Mouse (Mus musculus): ENCODE measurements around the gene Scn3b. TPM values are rescaled to one million over a fixed set of nuclear protein-coding genes. Genes with fewer than 3 reads are reported as not detected.

Scn3b gene
- polyA plus RNA-seq, 1 experiment from 2014 or later = 34.4 TPM

DNA sequence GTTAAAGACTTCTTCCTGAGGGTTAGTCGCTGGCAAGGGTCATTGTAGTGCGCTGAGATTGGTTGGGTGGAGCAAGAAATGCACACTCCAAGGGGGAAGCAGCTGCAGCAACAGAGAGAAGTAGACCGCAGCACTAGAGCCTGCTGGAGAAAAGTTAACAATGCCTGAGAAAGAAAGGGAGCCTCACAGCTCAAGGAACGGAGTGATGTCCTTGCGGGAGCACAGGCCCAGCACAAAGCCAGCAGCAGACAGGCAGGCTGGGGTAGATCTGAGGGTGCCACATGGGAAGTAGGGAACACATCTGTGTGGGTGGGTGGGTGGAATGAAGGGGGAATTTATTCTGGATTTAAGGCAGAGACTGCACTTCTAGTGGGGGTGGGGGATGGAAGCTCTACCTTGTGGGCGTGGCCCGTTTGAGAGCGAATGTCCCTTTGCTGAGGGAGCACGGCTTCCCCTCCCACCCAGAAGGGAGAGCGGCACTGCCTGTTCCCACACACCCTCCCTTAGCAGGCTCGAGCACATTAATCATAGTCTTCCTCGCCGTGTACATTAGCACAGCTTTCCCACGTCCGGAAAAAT is 27.7 kb upstream of the Scn3b start:
- Histone ChIP-seq H3K4me3 (peak overlapping the region; percentile 39), H3K27me3 (no peaks in the 10 kb centered on the region; the same call in 1 of the 2 replicates), H3K9me3 (no peaks in the 10 kb centered on the region), H3K36me3 (no peaks in the 10 kb centered on the region), H3K4me1 (peaks cover 13% of the 10 kb centered on the region), H3K9ac (replicated peaks) (peak overlapping the region; percentile 53), H3K4me2 (replicated peaks) (peak overlapping the region; percentile 57), H3K27ac (replicated peaks) (peak overlapping the region; percentile 86)
- ATAC-seq (ENCODE audit: low FRiP score, low read depth) = peak; percentile 87
- WGBS = under 1% methylated on average over 15 of the region's 15 CpGs

DNA sequence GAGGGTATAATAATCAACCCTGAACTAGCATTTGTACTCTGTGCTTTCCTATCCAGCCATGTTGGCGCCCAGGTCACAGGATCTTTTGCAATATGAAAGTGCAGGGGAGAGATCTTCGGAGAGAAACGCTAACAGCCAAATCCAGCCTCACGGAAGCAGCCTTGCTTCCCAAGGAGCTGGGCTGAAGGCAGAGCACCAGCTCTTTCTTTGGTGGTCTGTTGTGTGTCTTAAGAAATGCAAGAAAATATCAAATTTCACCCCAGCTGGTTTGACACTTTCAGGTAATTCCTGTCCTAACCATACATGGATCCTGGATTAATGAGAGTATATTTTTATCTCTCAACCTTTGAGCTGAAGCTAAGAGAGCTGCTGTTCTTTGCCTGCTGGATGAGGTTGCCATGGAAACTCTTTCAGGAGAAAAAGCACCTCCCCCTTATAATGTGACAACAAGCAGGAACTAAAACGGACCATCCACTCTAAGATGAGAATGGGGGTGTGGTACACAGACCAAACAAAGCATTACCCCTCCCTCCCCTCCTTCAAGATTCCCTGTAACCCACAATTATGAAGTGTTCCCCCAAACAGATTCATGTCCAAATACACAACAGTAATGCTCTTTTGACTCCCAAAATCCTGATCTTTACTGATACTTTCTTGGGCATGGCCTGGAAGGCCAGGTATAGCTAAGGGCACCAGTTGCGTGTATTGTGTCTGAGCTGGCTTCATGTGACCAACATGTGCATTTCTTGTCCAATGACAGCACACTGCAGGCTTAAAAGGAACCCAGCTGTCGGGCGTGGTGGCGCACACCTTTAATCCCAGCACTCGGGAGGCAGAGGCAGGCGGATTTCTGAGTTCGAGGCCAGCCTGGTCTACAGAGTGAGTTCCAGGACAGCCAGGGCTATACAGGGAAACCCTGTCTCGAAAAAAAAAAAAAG is 26.8 kb upstream of the Scn3b start:
- Histone ChIP-seq H3K36me3 (no peaks in the 10 kb centered on the region), H3K4me2 (replicated peaks) (peak overlapping the region; percentile 57), H3K4me3 (peak overlapping the region; percentile 39), H3K9me3 (no peaks in the 10 kb centered on the region), H3K9ac (replicated peaks) (peak overlapping the region; percentile 53), H3K4me1 (peaks cover 13% of the 10 kb centered on the region), H3K27me3 (no peaks in the 10 kb centered on the region; the same call in 1 of the 2 replicates), H3K27ac (replicated peaks) (peak overlapping the region; percentile 86)
- WGBS = 55% methylated on average over 13 of the region's 13 CpGs
- ATAC-seq (ENCODE audit: low FRiP score, low read depth) = peak; percentile 65

DNA sequence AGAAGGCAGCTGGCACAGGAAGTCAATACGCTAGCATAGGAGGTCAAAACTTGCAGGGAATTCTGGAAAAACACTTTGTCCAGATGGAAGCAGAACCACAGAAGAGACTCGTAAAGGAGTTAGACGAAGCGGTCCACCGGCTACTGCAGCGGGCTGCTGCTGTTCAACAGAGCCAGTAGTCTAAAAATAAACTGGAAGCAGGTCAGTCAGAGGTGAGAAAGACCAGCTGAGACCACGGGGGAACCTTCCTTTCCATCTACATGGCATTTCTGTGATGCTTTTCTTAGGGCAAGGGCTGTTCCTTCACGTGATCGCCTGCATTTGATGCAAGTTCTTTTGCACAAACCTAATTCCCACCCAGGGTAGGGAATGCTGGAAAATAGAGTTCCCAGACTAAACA is 23.6 kb upstream of the Scn3b start:
- Histone ChIP-seq H3K27me3 (no peaks in the 10 kb centered on the region; the same call in 1 of the 2 replicates), H3K9me3 (no peaks in the 10 kb centered on the region), H3K36me3 (no peaks in the 10 kb centered on the region), H3K9ac (replicated peaks) (no peak overlapping the region), H3K27ac (replicated peaks) (no peak overlapping the region), H3K4me1 (peaks cover 13% of the 10 kb centered on the region), H3K4me3 (no peak overlapping the region), H3K4me2 (replicated peaks) (no peak overlapping the region)
- WGBS = 84% methylated on average over 9 of the region's 9 CpGs
- ATAC-seq (ENCODE audit: low FRiP score, low read depth) = no peak

DNA sequence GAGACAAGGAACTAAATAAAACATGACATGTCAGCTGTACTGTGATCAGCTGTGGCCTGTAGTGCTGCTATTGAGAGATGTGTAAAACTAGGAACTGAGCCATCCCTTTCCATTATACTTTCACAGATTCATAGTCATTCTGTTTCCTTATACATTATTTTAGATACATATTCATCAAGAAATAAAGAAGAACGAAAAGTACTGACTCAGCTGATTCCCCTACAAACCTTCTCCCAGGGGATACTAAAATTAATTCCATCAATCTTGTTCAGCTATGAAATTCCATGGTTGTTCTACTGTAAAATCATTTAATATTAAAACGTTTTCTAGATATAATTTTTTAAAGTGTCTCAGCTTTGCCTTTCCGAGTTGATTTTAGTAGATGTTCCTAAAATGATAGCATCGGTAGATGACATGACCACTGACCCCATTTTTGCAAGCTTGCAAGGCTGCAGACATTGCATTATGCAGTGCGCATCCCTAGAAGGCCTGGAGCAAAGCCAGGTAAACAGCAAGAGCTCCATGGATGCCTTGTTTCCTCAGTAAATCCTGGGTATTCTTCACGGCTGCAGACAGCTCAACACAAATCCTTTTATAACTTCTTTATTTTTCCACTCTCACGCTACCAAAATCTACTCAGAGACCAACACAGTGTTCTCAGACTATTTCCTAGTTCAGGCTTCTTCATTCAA is 22.9 kb upstream of the Scn3b start:
- Histone ChIP-seq H3K4me1 (peaks cover 8% of the 10 kb centered on the region), H3K27me3 (no peaks in the 10 kb centered on the region)
- WGBS = 82% methylated on average over 7 of the region's 7 CpGs

DNA sequence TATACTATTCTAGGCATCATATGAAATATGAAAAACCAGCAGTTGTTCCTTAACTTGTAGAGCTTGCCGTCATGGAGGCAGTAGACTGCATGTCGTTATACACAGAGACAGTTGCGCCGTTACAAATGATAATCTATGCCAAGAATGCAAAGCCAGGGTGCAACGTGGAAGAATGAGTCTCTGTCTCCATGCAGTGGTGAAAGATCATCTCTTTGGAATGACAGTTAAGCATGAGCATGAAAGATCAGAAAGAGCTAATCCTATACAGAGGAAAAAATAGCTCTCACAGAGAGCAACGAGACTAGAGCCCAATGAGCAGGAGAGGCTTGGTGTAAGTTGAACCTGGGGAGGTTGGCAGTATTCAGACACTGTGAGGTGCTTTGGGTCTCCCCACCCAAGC is 22.3 kb upstream of the Scn3b start:
- no peak overlapping the region for H3K4me2 ChIP-seq (replicated peaks)
- ATAC-seq (ENCODE audit: low FRiP score, low read depth) = no peak
- no peak overlapping the region for H3K27ac ChIP-seq (replicated peaks)
- H3K9ac ChIP-seq (replicated peaks) = no peak overlapping the region
- 72% methylated on average over 6 of the region's 6 CpGs for WGBS
- no peaks in the 10 kb centered on the region for H3K27me3 ChIP-seq
- peaks cover 4% of the 10 kb centered on the region for H3K4me1 ChIP-seq
- no peaks in the 10 kb centered on the region for H3K9me3 ChIP-seq
- H3K36me3 ChIP-seq = no peaks in the 10 kb centered on the region
- H3K4me3 ChIP-seq = no peak overlapping the region

More for the DNA sequence above, 22.9 kb upstream of the Scn3b start:
- H3K36me3 ChIP-seq = no peaks in the 10 kb centered on the region
- H3K4me2 ChIP-seq (replicated peaks) = no peak overlapping the region
- H3K9me3 ChIP-seq = no peaks in the 10 kb centered on the region
- no peak overlapping the region for H3K27ac ChIP-seq (replicated peaks)
- H3K4me3 ChIP-seq = no peak overlapping the region
- H3K9ac ChIP-seq (replicated peaks) = no peak overlapping the region
- no peak for ATAC-seq (ENCODE audit: low FRiP score, low read depth)

DNA sequence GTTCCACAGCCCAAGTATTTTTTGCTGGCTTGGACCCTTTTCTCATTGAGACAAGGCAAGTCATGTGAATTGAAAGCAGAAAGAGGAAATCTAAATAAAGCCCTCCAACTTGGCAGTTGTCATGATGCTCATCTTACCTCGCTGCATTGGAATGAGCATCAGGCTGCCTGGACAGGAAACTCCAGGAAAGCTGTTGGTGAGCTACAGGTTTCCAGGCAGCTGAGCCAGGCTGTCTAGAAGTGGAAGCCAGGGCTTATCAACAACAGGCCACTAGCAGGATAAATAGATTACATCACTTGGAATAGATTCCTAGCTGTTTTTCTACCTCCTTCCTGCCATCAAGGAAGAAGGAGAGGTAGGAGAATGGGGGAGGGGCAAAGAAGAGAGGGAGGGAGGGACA is 19.9 kb upstream of the Scn3b start:
- no peak overlapping the region for H3K4me2 ChIP-seq (replicated peaks)
- no peak overlapping the region for H3K9ac ChIP-seq (replicated peaks)
- H3K4me1 ChIP-seq = no peaks in the 10 kb centered on the region
- no peak overlapping the region for H3K27ac ChIP-seq (replicated peaks)
- H3K36me3 ChIP-seq = no peaks in the 10 kb centered on the region
- H3K4me3 ChIP-seq = no peak overlapping the region
- no peaks in the 10 kb centered on the region for H3K27me3 ChIP-seq
- WGBS = 78% methylated on average over 1 of the region's 1 CpGs
- no peaks in the 10 kb centered on the region for H3K9me3 ChIP-seq
- ATAC-seq (ENCODE audit: low FRiP score, low read depth) = no peak

DNA sequence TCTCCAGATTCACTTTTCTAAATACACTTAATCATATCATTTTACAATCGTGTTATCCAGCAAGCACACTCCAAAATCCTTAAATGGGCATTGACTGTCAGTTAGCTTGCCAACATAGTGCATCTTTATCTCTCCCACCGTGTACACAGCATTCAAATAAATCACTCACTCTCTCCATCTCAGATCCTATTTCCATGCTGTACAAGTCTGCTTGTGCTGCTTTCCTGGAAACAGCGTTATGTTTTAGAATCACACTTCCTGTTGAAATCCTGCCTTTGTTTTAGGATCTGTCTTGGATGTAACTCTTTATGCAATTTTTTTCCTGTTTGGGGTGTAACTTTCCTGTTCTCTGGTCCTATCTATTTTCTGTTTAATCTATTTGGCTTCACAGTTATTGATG is 16.6 kb upstream of the Scn3b start:
- Histone ChIP-seq H3K9me3 (no peaks in the 10 kb centered on the region), H3K4me1 (no peaks in the 10 kb centered on the region)

DNA sequence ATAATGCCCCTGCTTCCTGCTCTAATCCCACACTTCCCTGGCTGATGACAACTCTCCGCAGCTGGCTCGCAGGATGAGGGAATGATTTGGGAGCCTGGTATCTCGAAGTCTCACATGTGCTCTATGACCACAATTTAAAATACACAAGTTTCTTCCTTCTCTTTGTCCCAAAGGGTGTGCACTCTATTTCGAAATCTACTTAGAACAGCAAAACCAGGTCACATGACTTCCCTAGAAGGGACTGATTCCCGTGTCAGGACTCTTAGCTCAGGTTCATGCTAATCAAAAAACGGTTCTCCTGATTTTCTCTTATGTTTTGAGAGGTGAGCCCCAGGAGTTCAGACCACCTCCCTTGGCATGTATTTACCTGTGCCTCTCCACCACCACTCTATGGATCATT is 5.1 kb upstream of the Scn3b start:
- H3K4me1 ChIP-seq = peaks cover 15% of the 10 kb centered on the region
- WGBS = 66% methylated on average over 6 of the region's 6 CpGs
- no peaks in the 10 kb centered on the region for H3K36me3 ChIP-seq
- H3K9me3 ChIP-seq = no peaks in the 10 kb centered on the region
- no peak overlapping the region for H3K27ac ChIP-seq (replicated peaks)
- no peak overlapping the region for H3K4me2 ChIP-seq (replicated peaks)
- ATAC-seq (ENCODE audit: low FRiP score, low read depth) = no peak
- no peak overlapping the region for H3K4me3 ChIP-seq
- H3K27me3 ChIP-seq = peaks cover 5% of the 10 kb centered on the region
- H3K9ac ChIP-seq (replicated peaks) = no peak overlapping the region

More for the DNA sequence above, 16.6 kb upstream of the Scn3b start:
- WGBS = 79% methylated on average over 3 of the region's 3 CpGs
- H3K4me2 ChIP-seq (replicated peaks) = no peak overlapping the region
- no peak overlapping the region for H3K9ac ChIP-seq (replicated peaks)
- no peak overlapping the region for H3K27ac ChIP-seq (replicated peaks)
- no peak overlapping the region for H3K4me3 ChIP-seq
- ATAC-seq (ENCODE audit: low FRiP score, low read depth) = no peak
- no peaks in the 10 kb centered on the region for H3K27me3 ChIP-seq
- no peaks in the 10 kb centered on the region for H3K36me3 ChIP-seq

DNA sequence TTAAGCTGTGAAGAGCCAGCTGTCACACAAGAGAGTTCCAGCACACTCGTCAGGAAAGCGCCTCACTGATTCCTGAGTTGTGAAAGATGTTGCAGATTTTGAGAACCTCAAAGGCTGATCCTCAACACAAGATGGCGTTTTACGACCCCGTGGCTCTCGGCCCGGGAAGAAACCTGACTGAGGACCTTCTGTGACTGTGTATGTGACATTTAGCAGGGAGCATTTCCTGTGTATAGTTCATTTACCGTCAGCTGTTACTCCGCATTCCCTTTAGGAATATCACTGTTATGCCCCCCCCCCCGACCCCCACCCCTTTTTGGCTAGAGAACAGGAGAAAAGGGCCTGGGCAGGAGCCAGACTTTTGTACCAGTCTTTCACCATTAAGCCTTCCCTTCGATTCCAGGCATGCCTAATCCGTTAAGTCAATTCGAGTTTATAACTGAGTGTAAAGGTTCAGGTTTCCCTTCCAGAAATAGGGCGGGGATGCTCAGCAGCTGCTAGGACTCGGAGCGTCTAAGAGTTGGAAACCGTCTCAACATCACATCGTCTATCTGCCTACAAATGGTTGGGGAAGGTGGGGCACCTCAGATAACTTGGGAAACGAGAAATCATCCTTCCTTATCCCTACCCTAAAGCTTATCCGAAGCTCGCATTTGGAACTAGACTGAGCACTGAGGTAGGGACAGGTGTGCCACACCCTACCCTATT is 823 bp upstream of the Scn3b start:
- Histone ChIP-seq H3K27ac (replicated peaks) (peak overlapping the region; percentile 49), H3K4me1 (peaks cover 25% of the 10 kb centered on the region), H3K9ac (replicated peaks) (peak overlapping the region; percentile 56; the same call in 1 of the 2 replicates), H3K27me3 (peaks cover 17% of the 10 kb centered on the region), H3K36me3 (no peaks in the 10 kb centered on the region), H3K4me2 (replicated peaks) (peak overlapping the region; percentile 77), H3K9me3 (no peaks in the 10 kb centered on the region), H3K4me3 (peak overlapping the region; percentile 50)
- ATAC-seq (ENCODE audit: low FRiP score, low read depth) = peak; percentile 1; the same call in 1 of the 2 replicates
- 17% methylated on average over 21 of the region's 21 CpGs for WGBS

DNA sequence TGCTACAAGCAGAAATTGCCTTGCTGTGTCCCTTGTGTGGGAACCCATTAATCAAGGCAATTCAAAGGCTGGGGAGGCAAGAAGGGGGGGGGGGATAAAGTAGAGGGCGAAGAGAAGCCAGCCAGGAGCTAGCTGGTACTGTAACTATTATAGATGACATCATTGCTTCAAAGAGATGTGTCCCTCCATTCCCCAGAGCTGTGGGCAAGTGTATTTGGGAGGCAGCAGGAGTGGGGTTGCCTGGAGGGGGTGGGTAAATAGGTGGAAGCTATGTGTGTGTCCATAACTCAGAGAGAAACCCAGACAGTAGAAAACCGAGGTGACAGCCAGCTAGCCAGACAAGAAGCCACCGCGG is 292 bp upstream of the Scn3b start:
- WGBS = 5% methylated on average over 4 of the region's 4 CpGs
- H3K27ac ChIP-seq (replicated peaks) = peak overlapping the region; percentile 49

DNA sequence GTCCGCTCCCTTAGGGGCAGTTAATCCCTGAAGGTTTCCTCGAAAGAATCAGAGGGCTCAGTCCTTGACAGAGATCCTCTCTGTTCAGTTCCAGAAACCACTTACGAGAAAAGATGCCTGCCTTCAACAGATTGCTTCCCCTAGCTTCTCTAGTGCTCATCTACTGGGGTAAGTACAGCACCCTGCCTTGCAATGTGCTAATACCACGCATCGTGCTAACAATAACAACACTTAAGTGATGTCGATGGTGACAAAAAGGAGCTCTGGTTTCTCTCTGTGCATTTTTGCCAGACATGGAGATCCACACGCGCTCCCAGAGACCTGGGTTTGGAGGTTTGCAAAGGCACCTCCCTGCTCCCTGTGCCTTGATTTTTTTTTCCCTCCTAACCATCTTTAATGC is 863 bp downstream of the Scn3b start:
- Histone ChIP-seq H3K27ac (replicated peaks) (peak overlapping the region; percentile 56; the same call in 1 of the 2 replicates), H3K4me1 (peaks cover 25% of the 10 kb centered on the region), H3K36me3 (no peaks in the 10 kb centered on the region), H3K27me3 (peaks cover 17% of the 10 kb centered on the region), H3K9ac (replicated peaks) (peak overlapping the region; percentile 56), H3K4me2 (replicated peaks) (peak overlapping the region; percentile 77), H3K9me3 (no peaks in the 10 kb centered on the region), H3K4me3 (peak overlapping the region; percentile 50)
- 22% methylated on average over 8 of the region's 8 CpGs for WGBS
- ATAC-seq (ENCODE audit: low FRiP score, low read depth) = no peak

More for the DNA sequence above, 292 bp upstream of the Scn3b start:
- H3K36me3 ChIP-seq = no peaks in the 10 kb centered on the region
- peaks cover 25% of the 10 kb centered on the region for H3K4me1 ChIP-seq
- no peaks in the 10 kb centered on the region for H3K9me3 ChIP-seq
- peak; percentile 71 for ATAC-seq (ENCODE audit: low FRiP score, low read depth)
- H3K9ac ChIP-seq (replicated peaks) = peak overlapping the region; percentile 56; the same call in 1 of the 2 replicates
- H3K27me3 ChIP-seq = peaks cover 17% of the 10 kb centered on the region
- H3K4me3 ChIP-seq = peak overlapping the region; percentile 50
- peak overlapping the region; percentile 77 for H3K4me2 ChIP-seq (replicated peaks)

Data from midbrain, embryonic 12.5 days (tissue).